Mouse (Mus musculus) adrenal gland (tissue): ENCODE measurements around the gene Larp6.

Experiments used
- intact Hi-C: fragments of 180-260 bp; cut with DNase I; formaldehyde crosslinking; loops from one replicate; pipeline ENCODE4 v1.15.1; 2025

The Larp6 gene

GRCm38 (mm10) chr9:60756866-60757740, 44.3 kb downstream of the Larp6 start:
- intact Hi-C loops: loop anchor here (1.0 to 5.0 kb wide), 2 partner anchors 60 to 102 kb away; no protein-coding TSS in a partner anchor

GRCm38 (mm10) chr9:60757817-60758216, 45.0 kb downstream of the Larp6 start:
- intact Hi-C loops: loop anchor here (5.0 kb wide), 1 partner anchor 59 kb away; no protein-coding TSS in a partner anchor

- intact Hi-C loops: loop anchor here (5.0 kb wide), 1 partner anchor 58 kb away; no protein-coding TSS in a partner anchor
Observed at GRCm38 (mm10) chr9:60759436-60760007, 46.7 kb downstream of the Larp6 start.

- intact Hi-C loops: no loop called here
Observed at GRCm38 (mm10) chr9:60765181-60765580, 52.4 kb downstream of the Larp6 start.

- intact Hi-C loops: no loop called here
Observed at GRCm38 (mm10) chr9:60768393-60768792, 55.6 kb downstream of the Larp6 start.

- intact Hi-C loops: no loop called here
Observed at GRCm38 (mm10) chr9:60769711-60770111, 56.9 kb downstream of the Larp6 start.

- intact Hi-C loops: no loop called here
Observed at GRCm38 (mm10) chr9:60773713-60774112, 60.9 kb downstream of the Larp6 start.

GRCm38 (mm10) chr9:60776899-60777298, 64.1 kb downstream of the Larp6 start:
- intact Hi-C loops: no loop called here

- intact Hi-C loops: no loop called here
Observed at GRCm38 (mm10) chr9:60782057-60782789, 69.4 kb downstream of the Larp6 start.

GRCm38 (mm10) chr9:60785069-60785468, 72.3 kb downstream of the Larp6 start:
- intact Hi-C loops: no loop called here

- intact Hi-C loops: no loop called here
Observed at GRCm38 (mm10) chr9:60787517-60788110, 74.8 kb downstream of the Larp6 start.
